Mouse (Mus musculus): ENCODE results near the gene Kbtbd8. TPM values are rescaled to one million over a fixed set of nuclear protein-coding genes. Genes with fewer than 3 reads are reported as not detected.

Gene Kbtbd8
- 0.23 and 0.57 TPM in 2 replicates for polyA plus RNA-seq (2012; ENCODE audit: low replicate concordance)

DNA sequence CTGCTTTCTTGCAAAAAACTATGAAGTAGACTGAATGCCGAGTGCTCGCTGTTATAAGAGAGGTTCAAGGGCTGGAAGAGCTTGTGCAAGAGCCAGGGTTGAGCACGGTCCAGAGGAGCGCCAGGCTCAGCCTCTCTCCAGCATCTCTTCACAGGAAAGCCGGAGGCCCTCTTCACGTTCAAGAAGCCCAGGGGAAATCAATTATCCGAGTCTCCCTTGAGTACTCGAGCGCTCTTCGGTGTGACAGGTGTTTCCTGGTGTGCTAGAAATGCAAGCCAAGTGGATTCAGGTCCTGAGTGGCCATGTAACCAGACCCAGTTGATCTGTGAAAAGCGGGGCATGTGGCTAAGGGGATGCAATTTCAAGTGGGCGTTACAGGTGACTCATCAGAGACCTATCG lies at the start of gene Kbtbd8:
TSS of gene Kbtbd8 (plus strand) at position 295 of the 400 bp plus-strand sequence.

Other genes starting within 250 kb of the Kbtbd8 start
- gene Gm10234, start 204.9 kb downstream of the Kbtbd8 start, polyA plus RNA-seq (2012; ENCODE audit: low replicate concordance), result not detected in 2 replicates